Mouse (Mus musculus) gastrocnemius, postnatal 4 days (tissue): ENCODE data around the gene Tpbpb. TPM values are rescaled to one million over a fixed set of nuclear protein-coding genes. Genes with fewer than 3 reads are reported as not detected.
"Not testable (repeated sequence)": the region's sequence is repeated elsewhere in the genome, so short reads cannot be mapped to it uniquely, and the experiment has no call there.

ENCODE experiments used
- DNase-seq, 2 experiments: peaks; one replicate each; pipeline ENCODE4 v3.0.0; 2021 to 2022; ENCODE audit warnings: low spot score in 2 of 2, mixed read lengths in 2 of 2
- long read RNA-seq, 2 experiments: library from polyadenylated mRNA; stranded (forward); transcript quantifications; one replicate each; pipeline ENCODE4 v2.0.0; 2021
- total RNA-seq, 2 experiments: library from RNA; stranded (reverse); gene quantifications; 2 replicates each; pipeline ENCODE4 v1.2.3; 2021

The Tpbpb gene
- not detected for total RNA-seq
- long read RNA-seq, experiment 1: 0 reads
- long read RNA-seq, experiment 2: 0 reads

GRCm38 (mm10) chr13:60904780-60905179 is at the start of gene Tpbpb:
Gene Tpbpb, minus strand, starts transcription at chr13:60904880.
- DNase-seq: not testable (repeated sequence)

- not testable (repeated sequence) for DNase-seq
Measured at GRCm38 (mm10) chr13:60941884-60942283, 37.2 kb upstream of the Tpbpb start, which contains the start of gene Tpbpa. Gene Tpbpa, minus strand, starts transcription at chr13:60941984.

GRCm38 (mm10) chr13:60936500-60936901 is 31.8 kb upstream of the Tpbpb start, which contains the start of the genes Gm49391 and Ctla2a:
Gene Gm49391, minus strand, starts transcription at chr13:60936571.
Gene Ctla2a, minus strand, starts transcription at chr13:60936625.
- no peak for DNase-seq

- DNase-seq: not testable (repeated sequence)
Measured at GRCm38 (mm10) chr13:60935490-60935889, 30.8 kb upstream of the Tpbpb start, which contains the start of gene Gm49393. Gene Gm49393, minus strand, starts transcription at chr13:60935590.

- no peak for DNase-seq
Measured at GRCm38 (mm10) chr13:60897328-60897727, 7.4 kb downstream of the Tpbpb start, which contains the start of gene Ctla2b. Gene Ctla2b, minus strand, starts transcription at chr13:60897447.

- not testable (repeated sequence) for DNase-seq
Measured at GRCm38 (mm10) chr13:60896794-60897193, 7.9 kb downstream of the Tpbpb start, which contains the start of gene Gm49392. Gene Gm49392, minus strand, starts transcription at chr13:60896894.

- no peak for DNase-seq
Measured at GRCm38 (mm10) chr13:60895406-60896160, 9.1 kb downstream of the Tpbpb start.

- no peak for DNase-seq
Measured at GRCm38 (mm10) chr13:60892301-60892700, 12.4 kb downstream of the Tpbpb start.

GRCm38 (mm10) chr13:60864281-60864680 is 40.4 kb downstream of the Tpbpb start, which contains the start of gene 4930486L24Rik:
Gene 4930486L24Rik, minus strand, starts transcription at chr13:60864475.
- DNase-seq: no peak

Other genes starting within 250 kb of the Tpbpb start
- not detected for gene BC051665, start 118.5 kb downstream of the Tpbpb start, total RNA-seq
- gene Ctsll3, start 102.0 kb downstream of the Tpbpb start, total RNA-seq: not detected
- not detected for gene 4930486L24Rik, start 40.4 kb downstream of the Tpbpb start, total RNA-seq
- gene Gm49392, start 8.0 kb downstream of the Tpbpb start, total RNA-seq: under 1 TPM; 0.44 to 0.47 TPM
- gene Ctla2b, start 7.4 kb downstream of the Tpbpb start, total RNA-seq: 1 to 10 TPM; 3.5 to 4.6 TPM
- not detected for gene Gm49393, start 30.7 kb upstream of the Tpbpb start, total RNA-seq
- gene Gm49391, start 31.7 kb upstream of the Tpbpb start, total RNA-seq: 1 to 10 TPM; 2.0 to 2.3 TPM
- 10 to 100 TPM; 28.7 to 31.3 TPM for gene Ctla2a, start 31.7 kb upstream of the Tpbpb start, total RNA-seq
- not detected for gene Tpbpa, start 37.1 kb upstream of the Tpbpb start, total RNA-seq
- not detected for gene Ctsj, start 101.1 kb upstream of the Tpbpb start, total RNA-seq
- gene Ctsq, start 135.8 kb upstream of the Tpbpb start, total RNA-seq: not detected